Mouse (Mus musculus) frontal cortex, postnatal 14 days (tissue): ENCODE data around the gene Ncor2.

Source experiments
- DNase-seq, 2 experiments: peaks; one replicate each; pipeline ENCODE4 v3.0.0; 2022; ENCODE audit warnings: low spot score in 2 of 2

Gene Ncor2

GRCm38 (mm10) chr5:124969790-124970189 is 209.2 kb downstream of the Ncor2 start:
- no peak for DNase-seq
